Mouse (Mus musculus) inflammation-experienced regulatory T-cells (primary cell): ENCODE measurements around the gene Cyb5d1. TPM values are rescaled to one million over a fixed set of nuclear protein-coding genes. Genes with fewer than 3 reads are reported as not detected.

Experiments used
- polyA plus RNA-seq, 2 experiments: library from polyadenylated mRNA; unstranded; fragments of 100-300 nt; shearing (Covaris generic); gene quantifications; one replicate each; pipeline ENCODE4 v1.2.1; 2017

The Cyb5d1 gene
- polyA plus RNA-seq: 10 to 100 TPM; 25.6 to 30.9 TPM

DNA sequence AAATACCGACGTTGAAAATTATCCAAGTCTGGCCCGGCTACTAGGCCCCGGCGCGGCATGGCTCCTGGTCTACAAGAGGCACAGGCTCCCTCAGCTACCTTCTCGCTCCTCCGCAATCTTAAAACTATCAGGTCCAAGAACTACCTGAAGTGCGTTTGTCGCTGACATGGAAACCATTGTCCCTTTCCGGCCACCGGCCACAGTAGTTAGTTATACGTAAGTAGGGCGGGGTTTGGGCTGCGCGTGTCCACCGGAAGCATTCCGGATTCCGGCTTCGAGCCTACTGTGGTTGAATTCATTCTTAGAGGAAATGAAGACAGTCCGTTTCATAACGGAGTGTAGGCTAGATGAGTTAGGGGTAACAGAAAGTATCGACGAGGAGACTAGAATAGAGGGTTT lies at the start of gene Cyb5d1, which contains the start of gene Naa38:
Cyb5d1 (minus strand) TSS at position 397 of the 399 bp plus-strand sequence.
Naa38 (plus strand) TSS at position 253 of the 399 bp plus-strand sequence.

DNA sequence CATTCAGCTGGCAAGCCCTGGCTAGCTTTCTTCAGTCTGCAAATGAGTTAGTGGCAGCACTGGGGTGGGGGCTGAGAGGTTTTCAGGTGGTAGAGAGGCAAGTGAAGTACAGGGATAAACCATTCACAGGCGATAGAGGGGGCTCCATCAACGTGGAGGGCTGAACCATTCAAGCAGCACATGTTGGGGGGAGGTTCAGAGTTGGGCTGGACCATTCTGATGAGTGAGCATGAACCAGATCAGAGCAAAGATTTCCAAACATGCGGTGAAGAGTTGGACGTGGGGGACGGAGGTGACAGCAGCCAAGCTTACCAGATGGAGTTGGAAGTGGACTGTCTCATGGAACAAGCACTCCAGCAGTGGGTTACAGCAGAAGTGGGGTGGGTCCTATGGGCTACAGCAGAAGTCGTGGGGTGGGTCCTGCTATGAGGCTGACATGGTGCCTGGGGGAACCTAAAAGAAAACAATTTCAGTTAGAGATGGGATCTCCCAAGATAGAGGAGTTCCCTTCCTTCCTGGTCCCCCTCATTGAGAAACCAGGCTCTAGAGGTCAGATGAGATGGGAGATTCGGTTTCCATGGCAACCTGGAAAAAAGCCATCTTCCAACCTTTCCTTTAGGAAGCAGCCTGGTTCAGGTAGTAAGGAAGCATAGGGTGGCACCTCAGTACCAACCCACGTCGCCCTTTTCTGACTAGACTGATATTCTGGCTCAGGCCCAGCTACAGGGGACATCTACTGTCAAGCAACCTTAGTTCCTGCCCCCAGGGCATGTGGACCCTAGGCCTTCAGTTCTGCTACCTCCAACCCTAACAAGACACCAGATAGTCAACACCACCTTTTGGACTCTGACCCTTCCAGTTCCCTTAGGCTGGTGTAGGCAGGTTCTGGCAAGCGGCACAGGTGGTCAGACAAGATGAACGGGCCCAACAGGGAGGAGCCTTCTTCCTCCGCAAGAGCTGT lies 18.1 kb upstream of the Cyb5d1 start, which contains the start of gene Kdm6b:
Kdm6b (minus strand) TSS at position 455 of the 961 bp plus-strand sequence.

DNA sequence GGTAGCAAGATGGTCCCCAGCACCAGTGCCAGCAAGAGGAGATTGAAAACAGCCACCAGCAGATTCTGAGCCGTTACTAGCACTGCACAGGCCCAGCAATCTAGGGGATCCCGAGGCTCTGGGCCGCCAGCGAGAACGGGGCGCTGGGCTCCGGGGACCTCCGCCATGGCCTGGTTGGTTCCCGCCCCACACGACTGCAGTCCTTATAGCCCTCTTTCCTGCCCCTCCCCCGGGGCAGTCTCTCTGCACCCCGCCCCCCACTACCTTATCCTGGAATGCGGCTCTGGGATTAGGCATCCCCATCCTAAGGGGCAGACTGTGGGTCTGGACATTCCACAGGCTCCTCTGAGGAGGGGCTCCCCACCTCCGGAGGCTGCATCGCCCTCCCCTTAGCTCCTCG lies 2.6 kb upstream of the Cyb5d1 start, which contains the start of gene Tmem88:
Tmem88 (minus strand) TSS at position 176 of the 400 bp plus-strand sequence.

DNA sequence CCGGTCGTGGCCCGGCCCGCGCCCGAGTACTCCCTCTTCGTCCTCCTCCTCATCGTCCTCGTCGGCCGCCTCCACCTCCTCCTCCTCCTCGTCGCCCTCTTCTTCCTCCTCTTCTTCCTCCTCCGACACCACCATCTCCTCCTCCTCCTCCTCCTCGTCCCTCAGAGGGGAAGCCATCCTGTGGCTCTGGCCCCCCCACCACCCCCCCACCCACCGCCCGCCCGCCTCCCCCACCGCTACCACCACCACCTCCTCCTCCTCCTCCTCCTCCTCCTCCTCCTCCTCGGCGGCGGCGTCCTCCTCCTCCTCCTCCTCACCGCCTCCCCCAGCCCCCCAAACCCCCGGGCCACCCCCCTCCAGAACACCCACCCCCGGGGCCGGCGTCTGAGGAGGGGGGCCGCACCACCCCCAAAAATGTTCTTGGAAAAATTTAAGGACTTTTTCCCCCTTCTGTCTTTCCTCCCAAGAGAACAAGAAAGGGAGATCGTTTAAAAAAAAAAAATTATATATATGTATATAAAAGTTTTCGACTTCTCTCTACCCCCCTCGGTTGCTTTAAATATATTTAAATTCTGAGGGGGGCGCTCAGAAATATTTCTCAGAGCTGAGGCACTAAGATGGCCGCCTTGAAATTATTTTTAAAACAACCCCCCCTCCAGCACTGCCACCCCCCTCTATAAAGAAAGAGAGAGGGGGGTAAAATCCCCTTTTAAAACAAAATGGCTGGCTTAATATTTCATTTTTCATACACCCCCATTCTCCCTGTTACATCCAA lies 26.0 kb downstream of the Cyb5d1 start, which contains the start of gene Chd3:
Chd3 (minus strand) TSS at position 192 of the 775 bp plus-strand sequence.

Other genes starting within 250 kb of the Cyb5d1 start
- under 1 TPM in 1 of 2 experiments, not detected in 1; 0.18 TPM for gene Alox12b, start 238.6 kb downstream of the Cyb5d1 start, polyA plus RNA-seq
- 10 to 100 TPM in 1 of 2 experiments, 1 to 10 TPM in 1; 5.9 to 12.5 TPM for gene Alox8, start 197.8 kb downstream of the Cyb5d1 start, polyA plus RNA-seq
- gene Gucy2e, start 158.6 kb downstream of the Cyb5d1 start, polyA plus RNA-seq: under 1 TPM; 0.34 to 0.43 TPM
- gene Cntrob, start 71.9 kb downstream of the Cyb5d1 start, polyA plus RNA-seq: 10 to 100 TPM; 11.8 to 14.0 TPM
- gene Trappc1, start 71.7 kb downstream of the Cyb5d1 start, polyA plus RNA-seq: 100 to 1,000 TPM in 1 of 2 experiments, 10 to 100 TPM in 1; 91.3 to 101 TPM
- 1 to 10 TPM; 1.3 to 1.5 TPM for gene Kcnab3, start 69.4 kb downstream of the Cyb5d1 start, polyA plus RNA-seq
- 10 to 100 TPM in 1 of 2 experiments, 1 to 10 TPM in 1; 5.8 to 13.3 TPM for gene Rnf227, start 55.2 kb downstream of the Cyb5d1 start, polyA plus RNA-seq
- 100 to 1,000 TPM; 116 to 125 TPM for gene Chd3, start 26.2 kb downstream of the Cyb5d1 start, polyA plus RNA-seq
- 100 to 1,000 TPM in 1 of 2 experiments, 10 to 100 TPM in 1; 97.4 to 110 TPM for gene Naa38, start 144 bp downstream of the Cyb5d1 start, polyA plus RNA-seq
- gene Tmem88, start 2.6 kb upstream of the Cyb5d1 start, polyA plus RNA-seq: 1 to 10 TPM in 1 of 2 experiments, under 1 TPM in 1; 0.45 to 1.8 TPM
- 1 to 10 TPM; 5.0 to 5.4 TPM for gene Kdm6b, start 18.0 kb upstream of the Cyb5d1 start, polyA plus RNA-seq
- gene Dnah2, start 153.5 kb upstream of the Cyb5d1 start, polyA plus RNA-seq: 1 to 10 TPM in 1 of 2 experiments, under 1 TPM in 1; 0.31 to 3.4 TPM
- under 1 TPM; 0.55 to 0.64 TPM for gene Efnb3, start 164.6 kb upstream of the Cyb5d1 start, polyA plus RNA-seq
- 10 to 100 TPM; 26.4 to 26.5 TPM for gene Wrap53, start 184.6 kb upstream of the Cyb5d1 start, polyA plus RNA-seq
- 100 to 1,000 TPM; 201 to 249 TPM for gene Trp53, start 184.7 kb upstream of the Cyb5d1 start, polyA plus RNA-seq
- gene Atp1b2, start 210.3 kb upstream of the Cyb5d1 start, polyA plus RNA-seq: under 1 TPM in 1 of 2 experiments, not detected in 1; 0.55 TPM
- under 1 TPM; 0.33 to 0.57 TPM for gene Shbg, start 222.3 kb upstream of the Cyb5d1 start, polyA plus RNA-seq
- 1 to 10 TPM in 1 of 2 experiments, not detected in 1; 2.8 TPM for gene Sat2, start 226.4 kb upstream of the Cyb5d1 start, polyA plus RNA-seq
- gene Fxr2, start 237.4 kb upstream of the Cyb5d1 start, polyA plus RNA-seq: 10 to 100 TPM; 59.9 to 74.5 TPM